Mouse (Mus musculus) hindbrain, embryonic 14.5 days (tissue): ENCODE measurements around the gene Htr1f. TPM values are rescaled to one million over a fixed set of nuclear protein-coding genes. Genes with fewer than 3 reads are reported as not detected.

Source experiments
- ATAC-seq: fragments of 200-750 bp; cut with Nextera tagmentation; 2 replicates; pipeline ENCODE4 v1.8.0; 2017; ENCODE audit warnings: moderate number of reproducible peaks, mild to moderate bottlenecking, moderate TSS enrichment, moderate library complexity; ENCODE audit not compliant: low FRiP score
- DNase-seq: peaks from one replicate; pipeline ENCODE4 v3.0.0-alpha.2; 2015; ENCODE audit warnings: low spot score
- H3K27ac ChIP-seq: fragments of 300-500 bp; sonication (generic); 2 replicates; pipeline ENCODE4 v1.5.1; 2014; ENCODE audit warnings: mild to moderate bottlenecking, moderate library complexity
- H3K27me3 ChIP-seq: fragments of 300-500 bp; sonication (generic); 2 replicates; pipeline ENCODE4 v1.6.1; 2014; ENCODE audit warnings: mild to moderate bottlenecking, low read length, mixed read lengths; ENCODE audit not compliant: control insufficient read depth, insufficient read depth
- H3K36me3 ChIP-seq: fragments of 300-500 bp; sonication (generic); replicated peaks from 2 replicates; pipeline ENCODE4 v1.6.1; 2014; ENCODE audit not compliant: control insufficient read depth, insufficient read depth
- H3K4me1 ChIP-seq: fragments of 300-500 bp; sonication (generic); replicated peaks from 2 replicates; pipeline ENCODE4 v1.6.1; 2014; ENCODE audit warnings: antibody characterized with exemption, low read length, mixed read lengths; ENCODE audit not compliant: control insufficient read depth, insufficient read depth
- H3K4me2 ChIP-seq: fragments of 300-500 bp; sonication (generic); replicated peaks from 2 replicates; pipeline ENCODE4 v1.6.1; 2014; ENCODE audit warnings: mild to moderate bottlenecking, moderate library complexity
- H3K4me3 ChIP-seq: fragments of 300-500 bp; sonication (generic); replicated peaks from 2 replicates; pipeline ENCODE4 v1.5.1; 2014; ENCODE audit warnings: mild to moderate bottlenecking, low read length
- H3K9ac ChIP-seq: fragments of 300-500 bp; sonication (generic); 2 replicates; pipeline ENCODE4 v1.6.1; 2014
- H3K9me3 ChIP-seq: fragments of 300-500 bp; sonication (generic); 2 replicates; pipeline ENCODE4 v1.6.1; 2016; ENCODE audit warnings: low read length; ENCODE audit not compliant: control insufficient read depth
- WGBS: fragments of 180-500 bp; shearing (Covaris S2); extraction: QIAGEN DNeasy Blood & Tissue Kit; methylation state at CpG from one replicate; pipeline ENCODE4 v1.1.7; 2014; 5-methylcytosine and 5-hydroxymethylcytosine counted together
- polyA plus RNA-seq: library from polyadenylated mRNA; unstranded; fragments of >200 nt; fragmentation: Nextera tagmentation; extraction: Ambion mirVana; gene quantifications from 2 replicates; pipeline ENCODE4 v1.2.1, GENCODE M21; 2014

The Htr1f gene
- polyA plus RNA-seq, 1 experiment from 2014 or later, result 0.60 TPM

DNA sequence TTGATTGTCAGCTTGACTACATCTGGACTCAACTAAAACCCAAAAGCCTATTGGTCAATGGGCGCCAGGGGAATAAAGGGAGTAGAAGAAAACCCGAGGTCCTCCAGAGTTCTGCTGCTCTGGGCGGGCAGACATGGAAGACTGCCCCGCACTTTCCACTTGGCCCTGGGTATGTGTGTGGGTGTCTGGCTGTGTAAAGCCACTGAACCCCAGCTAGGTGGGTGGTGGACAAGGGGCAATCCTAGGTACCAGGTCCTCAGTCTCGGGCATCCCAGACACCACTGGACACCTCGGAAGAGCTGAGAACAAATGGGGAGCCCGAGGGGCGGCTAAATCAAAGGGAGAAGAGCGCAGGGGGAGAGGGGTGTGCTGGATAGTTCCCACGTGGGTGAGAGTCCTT, 196.9 kb downstream of the Htr1f start:
- DNase-seq (no peak), ATAC-seq (no peak)
- no peak overlapping the region for H3K27ac ChIP-seq
- H3K27me3 ChIP-seq, result no peaks in the 10 kb centered on the region
- no peaks in the 10 kb centered on the region for H3K9me3 ChIP-seq
- H3K4me2 ChIP-seq, result no peak overlapping the region
- WGBS, result 78% methylated on average over 10 of the region's 10 CpGs
- H3K9ac ChIP-seq, result no peak overlapping the region
- H3K4me3 ChIP-seq, result no peak overlapping the region
- no peaks in the 10 kb centered on the region for H3K4me1 ChIP-seq
- H3K36me3 ChIP-seq, result no peaks in the 10 kb centered on the region

DNA sequence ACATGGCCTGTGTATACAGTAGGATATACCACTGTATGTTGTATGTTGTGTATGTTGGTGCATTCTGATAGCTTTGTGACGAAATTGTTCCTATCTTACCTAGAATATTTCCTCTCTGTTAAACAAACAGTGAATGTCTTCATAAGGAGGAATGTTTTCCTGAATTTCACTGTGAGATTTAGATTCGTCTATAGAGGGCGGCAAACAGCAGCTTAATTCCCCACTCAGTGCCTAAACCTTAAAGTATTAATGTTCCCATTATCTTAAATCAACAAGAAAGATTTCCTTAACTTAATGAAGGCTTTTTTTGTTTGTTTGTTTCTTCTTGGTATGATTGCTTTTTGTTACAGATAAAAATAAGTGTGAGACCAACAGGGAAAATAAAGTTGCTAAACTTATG, 198.5 kb downstream of the Htr1f start:
- H3K4me2 ChIP-seq, result no peak overlapping the region
- H3K36me3 ChIP-seq, result no peaks in the 10 kb centered on the region
- H3K4me1 ChIP-seq, result no peaks in the 10 kb centered on the region
- no peak overlapping the region for H3K9ac ChIP-seq
- peak; percentile 55 for DNase-seq
- H3K4me3 ChIP-seq, result no peak overlapping the region
- H3K9me3 ChIP-seq, result no peaks in the 10 kb centered on the region
- no peak for ATAC-seq
- no peak overlapping the region for H3K27ac ChIP-seq
- 41% methylated on average over 3 of the region's 3 CpGs for WGBS
- H3K27me3 ChIP-seq, result no peaks in the 10 kb centered on the region

DNA sequence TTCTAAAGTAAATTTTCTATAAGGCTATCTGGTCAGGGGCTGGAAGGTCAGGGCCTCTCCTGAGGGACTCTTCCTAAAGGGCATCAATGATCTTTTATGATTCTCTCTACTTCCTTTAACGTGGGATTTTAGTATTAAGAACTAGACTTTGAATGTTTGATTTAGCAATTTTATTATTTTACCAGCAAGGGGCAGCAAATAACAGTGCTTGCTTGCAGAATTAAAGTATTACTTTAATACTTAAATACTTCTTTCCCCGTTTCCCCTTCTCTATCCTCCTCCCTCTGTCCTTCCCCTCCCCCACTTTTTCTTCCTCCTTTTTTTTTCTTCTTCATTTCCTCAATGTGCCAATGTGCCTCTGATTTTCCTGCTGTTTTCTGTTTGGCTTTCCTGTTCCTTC, 202.3 kb downstream of the Htr1f start:
- DNase-seq, result peak; percentile 57
- Histone ChIP-seq H3K27me3 (no peaks in the 10 kb centered on the region), H3K36me3 (no peaks in the 10 kb centered on the region), H3K27ac (no peak overlapping the region), H3K9ac (no peak overlapping the region), H3K4me3 (no peak overlapping the region), H3K4me2 (no peak overlapping the region), H3K9me3 (no peaks in the 10 kb centered on the region), H3K4me1 (no peaks in the 10 kb centered on the region)
- ATAC-seq, result no peak
- 60% methylated on average over 2 of the region's 2 CpGs for WGBS

DNA sequence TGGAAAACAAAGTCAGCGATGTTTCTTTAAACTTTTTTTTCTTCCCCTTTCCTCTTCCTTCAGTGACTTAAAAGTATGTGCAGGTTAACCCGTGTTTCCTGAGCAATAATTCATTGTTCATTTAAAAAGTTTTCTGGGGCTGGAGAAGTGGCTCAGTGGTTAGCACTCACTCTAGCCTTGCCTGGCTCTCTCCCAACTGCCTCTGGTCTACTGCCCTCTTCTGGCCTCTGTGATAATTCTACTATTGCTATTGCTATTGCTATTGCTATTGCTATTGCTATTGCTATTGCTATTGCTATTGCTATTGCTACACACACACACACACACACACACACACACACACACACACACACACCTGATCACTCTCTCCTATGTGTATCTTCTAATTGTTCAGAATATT, 206.6 kb downstream of the Htr1f start:
- DNase-seq (no peak), ATAC-seq (no peak)
- H3K4me2 ChIP-seq, result no peak overlapping the region
- H3K4me3 ChIP-seq, result no peak overlapping the region
- 90% methylated on average over 2 of the region's 2 CpGs for WGBS
- no peaks in the 10 kb centered on the region for H3K4me1 ChIP-seq
- no peak overlapping the region for H3K9ac ChIP-seq
- H3K27me3 ChIP-seq, result no peaks in the 10 kb centered on the region
- H3K27ac ChIP-seq, result no peak overlapping the region
- H3K9me3 ChIP-seq, result no peaks in the 10 kb centered on the region
- H3K36me3 ChIP-seq, result no peaks in the 10 kb centered on the region

DNA sequence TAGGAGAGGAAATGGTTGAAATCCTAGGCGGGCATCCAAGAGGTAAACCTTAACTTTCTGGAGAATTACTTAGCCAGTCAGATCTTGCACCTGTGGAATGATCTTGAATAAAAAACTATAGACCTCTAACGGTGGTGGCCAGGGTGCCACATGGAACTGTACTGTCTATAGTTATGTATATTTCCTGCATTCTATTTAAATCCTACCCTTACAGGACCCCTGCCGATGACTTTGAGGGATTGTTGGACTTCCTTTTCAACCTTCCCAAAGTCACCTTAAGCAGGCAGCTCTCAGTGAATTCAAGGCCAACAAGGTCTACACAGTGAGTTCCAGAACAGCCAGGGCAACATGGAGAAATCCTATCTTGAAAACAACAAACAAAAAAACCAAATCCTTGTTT, 216.2 kb downstream of the Htr1f start:
- H3K4me2 ChIP-seq, result no peak overlapping the region
- DNase-seq, result no peak

DNA sequence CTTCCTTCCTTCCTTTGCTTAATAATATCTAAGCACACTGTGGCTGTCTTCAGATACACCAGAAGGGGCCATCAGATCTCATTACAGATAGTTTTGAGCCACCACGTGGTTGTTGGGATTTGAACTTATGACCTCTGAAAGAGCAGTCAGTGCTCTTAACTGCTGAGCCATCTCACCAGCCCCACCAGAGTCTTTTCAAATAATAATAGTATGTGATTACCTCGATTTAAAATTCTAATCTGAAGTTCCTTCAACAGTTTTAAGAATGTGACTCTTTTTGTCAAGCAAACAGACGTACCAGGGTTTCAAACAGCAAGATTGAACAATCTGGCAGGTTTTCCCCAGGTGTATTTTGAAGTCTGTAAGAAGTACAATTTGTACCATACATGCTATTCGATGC, 220.1 kb downstream of the Htr1f start:
- Histone ChIP-seq H3K27ac (no peak overlapping the region), H3K4me2 (no peak overlapping the region), H3K36me3 (no peaks in the 10 kb centered on the region), H3K27me3 (no peaks in the 10 kb centered on the region), H3K4me1 (no peaks in the 10 kb centered on the region), H3K9me3 (no peaks in the 10 kb centered on the region), H3K9ac (no peak overlapping the region), H3K4me3 (no peak overlapping the region)
- ATAC-seq, result no peak
- WGBS, result 41% methylated on average over 4 of the region's 4 CpGs
- DNase-seq, result no peak

More for the DNA sequence above, 216.2 kb downstream of the Htr1f start:
- H3K9me3 ChIP-seq, result no peaks in the 10 kb centered on the region
- H3K4me1 ChIP-seq, result no peaks in the 10 kb centered on the region
- H3K36me3 ChIP-seq, result no peaks in the 10 kb centered on the region
- no peak overlapping the region for H3K4me3 ChIP-seq
- H3K9ac ChIP-seq, result no peak overlapping the region
- no peak overlapping the region for H3K27ac ChIP-seq
- ATAC-seq, result no peak
- no peaks in the 10 kb centered on the region for H3K27me3 ChIP-seq
- whole genome bisulfite sequencing, result 94% methylated on average over 3 of the region's 3 CpGs

DNA sequence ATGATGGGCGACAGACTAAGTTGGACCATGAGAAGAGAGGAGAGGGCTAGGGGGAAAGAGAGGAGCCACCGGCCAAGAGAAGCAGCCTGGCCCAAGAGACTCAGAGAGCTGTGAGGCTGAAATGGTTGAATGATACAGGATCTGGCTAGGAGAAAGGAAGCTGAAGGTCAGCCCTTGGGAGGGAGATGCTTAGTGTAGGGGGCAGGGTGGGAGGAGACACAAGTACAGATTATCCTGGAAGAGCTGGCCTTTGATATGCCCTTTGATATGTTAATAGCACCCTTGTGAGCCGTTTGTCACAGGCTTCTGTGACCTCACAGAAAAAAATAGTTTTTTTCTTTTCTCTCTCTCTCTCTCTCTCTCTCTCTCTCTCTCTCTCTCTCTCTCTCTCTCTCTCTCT, 220.5 kb downstream of the Htr1f start:
- no peaks in the 10 kb centered on the region for H3K36me3 ChIP-seq
- DNase-seq (no peak), ATAC-seq (no peak)
- no peaks in the 10 kb centered on the region for H3K4me1 ChIP-seq
- H3K4me3 ChIP-seq, result no peak overlapping the region
- no peaks in the 10 kb centered on the region for H3K9me3 ChIP-seq
- H3K9ac ChIP-seq, result no peak overlapping the region
- no peak overlapping the region for H3K4me2 ChIP-seq
- 17% methylated on average over 3 of the region's 3 CpGs for WGBS
- H3K27ac ChIP-seq, result no peak overlapping the region
- H3K27me3 ChIP-seq, result no peaks in the 10 kb centered on the region

GRCm38 (mm10) chr16:64884420-64884838, 221.2 kb downstream of the Htr1f start:
- H3K4me1 ChIP-seq, result no peaks in the 10 kb centered on the region
- no peak overlapping the region for H3K27ac ChIP-seq
- no peaks in the 10 kb centered on the region for H3K9me3 ChIP-seq
- no peaks in the 10 kb centered on the region for H3K27me3 ChIP-seq
- no peak overlapping the region for H3K9ac ChIP-seq
- WGBS, result 46% methylated on average over 3 of the region's 3 CpGs
- no peak for DNase-seq
- ATAC-seq, result no peak
- no peaks in the 10 kb centered on the region for H3K36me3 ChIP-seq
- H3K4me3 ChIP-seq, result no peak overlapping the region
- H3K4me2 ChIP-seq, result no peak overlapping the region

GRCm38 (mm10) chr16:64883896-64884295, 221.8 kb downstream of the Htr1f start:
- Histone ChIP-seq H3K4me1 (no peaks in the 10 kb centered on the region), H3K27me3 (no peaks in the 10 kb centered on the region), H3K4me2 (no peak overlapping the region), H3K27ac (no peak overlapping the region), H3K4me3 (no peak overlapping the region), H3K36me3 (no peaks in the 10 kb centered on the region), H3K9me3 (no peaks in the 10 kb centered on the region), H3K9ac (no peak overlapping the region)
- WGBS, result 69% methylated on average over 5 of the region's 5 CpGs
- no peak for DNase-seq
- no peak for ATAC-seq

DNA sequence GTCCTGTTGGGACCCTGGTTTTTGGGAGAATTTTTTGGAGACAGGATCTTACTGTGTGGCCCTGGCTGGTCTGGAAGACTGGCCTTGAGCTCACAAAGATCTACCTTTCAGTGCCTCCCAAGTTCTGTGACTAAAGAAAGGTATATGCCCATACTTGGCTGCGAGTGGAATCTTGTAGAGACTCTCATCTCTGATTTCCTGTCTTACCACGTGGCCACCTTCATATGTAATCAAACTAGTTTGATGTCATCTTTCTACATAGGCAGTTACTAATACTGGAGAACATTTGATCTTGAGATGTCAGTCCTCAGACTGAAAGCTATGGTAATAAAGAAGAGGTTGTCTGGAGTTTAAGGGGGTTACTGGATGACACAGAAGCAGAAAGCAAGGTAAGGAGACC, 224.2 kb downstream of the Htr1f start:
- Histone ChIP-seq H3K4me1 (no peaks in the 10 kb centered on the region), H3K9ac (no peak overlapping the region), H3K36me3 (no peaks in the 10 kb centered on the region), H3K4me2 (no peak overlapping the region), H3K27ac (no peak overlapping the region), H3K4me3 (no peak overlapping the region), H3K27me3 (no peaks in the 10 kb centered on the region), H3K9me3 (no peaks in the 10 kb centered on the region)
- no peak for ATAC-seq
- DNase-seq, result no peak
- WGBS, result 84% methylated on average over 2 of the region's 2 CpGs
